Mouse (Mus musculus) thymus, adult 2 months (tissue): ENCODE measurements at regions not wholly inside any gene's neighbourhood (a gene's known extent, or its start where the extent isn't known, plus 50 kb on each side); places are given as distances from the start of the nearest gene placed in this dataset.

Experiments
- CTCF ChIP-seq: fragments of 200-500 bp; IDR thresholded peaks from 2 replicates; pipeline ENCODE4 v1.5.1; 2012; ENCODE audit warnings: mild to moderate bottlenecking, control low read depth, low read length, moderate library complexity, borderline replicate concordance; ENCODE audit not compliant: control insufficient read depth, poor library complexity, insufficient read depth; ENCODE audit errors: extremely low read depth
- POLR2A ChIP-seq: fragments of 200-500 bp; IDR thresholded peaks from 2 replicates; pipeline ENCODE4 v1.6.1; 2012; ENCODE audit warnings: mild to moderate bottlenecking, low read length, control low read depth, moderate library complexity; ENCODE audit not compliant: control insufficient read depth, poor library complexity, insufficient read depth; ENCODE audit errors: extremely low read depth

GRCm38 (mm10) chr8:112333171-112333570 is 236.7 kb upstream of the Cntnap4 start:
- no peak for TF ChIP-seq CTCF
- no peak for TF ChIP-seq POLR2A
